Mouse (Mus musculus) embryonic facial prominence, embryonic 14.5 days (tissue): ENCODE results near the gene Fam213b. TPM values are rescaled to one million over a fixed set of nuclear protein-coding genes. Genes with fewer than 3 reads are reported as not detected.

Experiments
- ATAC-seq: fragments of 200-750 bp; cut with Nextera tagmentation; 2 replicates; pipeline ENCODE4 v1.8.0; 2017; ENCODE audit warnings: low read depth, moderate number of reproducible peaks, moderate TSS enrichment
- DNase-seq: peaks from one replicate; pipeline ENCODE4 v3.0.0-alpha.2; 2015; ENCODE audit warnings: low spot score
- H3K27ac ChIP-seq: fragments of 300-500 bp; sonication (generic); replicated peaks from 2 replicates; pipeline ENCODE4 v1.5.1; 2014; ENCODE audit warnings: low read depth, mild to moderate bottlenecking, low read length, moderate library complexity
- H3K27me3 ChIP-seq: fragments of 300-500 bp; sonication (generic); replicated peaks from 2 replicates; pipeline ENCODE4 v1.6.1; 2014; ENCODE audit warnings: low read length; ENCODE audit not compliant: control insufficient read depth, insufficient read depth
- H3K36me3 ChIP-seq: fragments of 300-500 bp; sonication (generic); 2 replicates; pipeline ENCODE4 v1.6.1; 2014; ENCODE audit warnings: low read length, mixed read lengths; ENCODE audit not compliant: control insufficient read depth, insufficient read depth
- H3K4me1 ChIP-seq: fragments of 300-500 bp; sonication (generic); 2 replicates; pipeline ENCODE4 v1.6.1; 2014; ENCODE audit warnings: antibody characterized with exemption, low read length; ENCODE audit not compliant: control insufficient read depth, insufficient read depth
- H3K4me2 ChIP-seq: fragments of 300-500 bp; sonication (generic); 2 replicates; pipeline ENCODE4 v1.6.1; 2014; ENCODE audit warnings: low read depth, mild to moderate bottlenecking, low read length, moderate library complexity, mixed read lengths
- H3K4me3 ChIP-seq: fragments of 300-500 bp; sonication (generic); 2 replicates; pipeline ENCODE4 v1.5.1; 2014; ENCODE audit warnings: low read depth, mild to moderate bottlenecking, low read length
- H3K9ac ChIP-seq: fragments of 300-500 bp; sonication (generic); 2 replicates; pipeline ENCODE4 v1.6.1; 2014; ENCODE audit warnings: low read depth, mild to moderate bottlenecking, low read length, moderate library complexity, mixed read lengths
- H3K9me3 ChIP-seq: fragments of 300-500 bp; sonication (generic); 2 replicates; pipeline ENCODE4 v1.6.1; 2016; ENCODE audit warnings: low read length; ENCODE audit not compliant: control insufficient read depth
- WGBS: fragments of 180-500 bp; shearing (Covaris S2); extraction: QIAGEN DNeasy Blood & Tissue Kit; methylation state at CpG from one replicate; pipeline ENCODE4 v1.1.7; 2014; 5-methylcytosine and 5-hydroxymethylcytosine counted together
- polyA plus RNA-seq: library from polyadenylated mRNA; unstranded; fragments of >200 nt; fragmentation: Nextera tagmentation; extraction: Ambion mirVana; gene quantifications from 2 replicates; pipeline ENCODE4 v1.2.1, GENCODE M21; 2014

Fam213b gene
- polyA plus RNA-seq, 1 experiment from 2014 or later, result 52.1 TPM

DNA sequence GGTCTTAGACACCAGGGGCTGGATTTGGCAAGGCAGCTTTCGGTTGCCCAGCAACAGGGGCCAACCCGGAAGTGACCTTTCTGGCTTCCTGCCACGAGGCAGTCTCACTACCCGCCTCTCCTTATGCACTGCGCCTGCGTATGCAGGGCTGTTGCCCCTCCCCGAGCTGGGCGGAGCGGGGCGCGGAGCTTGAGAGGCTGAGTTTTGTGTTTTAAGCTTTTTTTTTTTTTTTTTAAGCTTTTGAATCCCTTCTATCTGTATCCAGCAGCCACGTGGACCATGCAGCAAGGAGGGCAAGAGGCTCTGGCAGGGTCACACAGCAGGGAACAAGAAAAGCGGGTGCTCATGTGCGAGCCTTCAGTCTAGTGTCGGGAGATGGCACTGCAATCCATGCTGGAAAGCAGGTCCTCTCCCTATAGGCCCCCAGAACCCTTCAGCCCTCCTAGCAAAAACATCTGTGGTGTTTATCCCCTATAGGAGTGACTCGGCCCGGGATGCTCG, 34.6 kb downstream of the Fam213b start:
- no peaks in the 10 kb centered on the region for H3K27me3 ChIP-seq
- H3K4me3 ChIP-seq, result peak overlapping the region; percentile 31
- peaks cover 8% of the 10 kb centered on the region for H3K4me1 ChIP-seq
- H3K36me3 ChIP-seq, result no peaks in the 10 kb centered on the region
- H3K9ac ChIP-seq, result peak overlapping the region; percentile 57
- peak; percentile 94 for ATAC-seq
- H3K27ac ChIP-seq, result peak overlapping the region; percentile 75
- peak overlapping the region; percentile 59 for H3K4me2 ChIP-seq
- peak; percentile 96 for DNase-seq
- WGBS, result 0% methylated on average over 18 of the region's 18 CpGs
- no peaks in the 10 kb centered on the region for H3K9me3 ChIP-seq

- DNase-seq, result no peak
- Histone ChIP-seq H3K36me3 (no peaks in the 10 kb centered on the region), H3K27ac (peak overlapping the region; percentile 75), H3K4me1 (peaks cover 8% of the 10 kb centered on the region), H3K9ac (no peak overlapping the region), H3K9me3 (no peaks in the 10 kb centered on the region), H3K4me2 (no peak overlapping the region), H3K4me3 (no peak overlapping the region), H3K27me3 (no peaks in the 10 kb centered on the region)
- ATAC-seq, result no peak
- WGBS, result 92% methylated on average over 3 of the region's 3 CpGs
Measured at GRCm38 (mm10) chr4:154863436-154863935, 35.4 kb downstream of the Fam213b start.

- 77% methylated on average over 5 of the region's 5 CpGs for WGBS
- no peak overlapping the region for H3K4me3 ChIP-seq
Measured at GRCm38 (mm10) chr4:154861967-154862366, 37.0 kb downstream of the Fam213b start.

GRCm38 (mm10) chr4:154858601-154859000, 40.3 kb downstream of the Fam213b start:
- no peaks in the 10 kb centered on the region for H3K9me3 ChIP-seq
- no peak overlapping the region for H3K27ac ChIP-seq
- no peak for ATAC-seq
- 74% methylated on average over 3 of the region's 3 CpGs for WGBS
- H3K4me1 ChIP-seq, result 0 out of 2 replicates have a peak, but pooled peaks cover 3% of the 10 kb centered on the region
- no peaks in the 10 kb centered on the region for H3K36me3 ChIP-seq
- H3K9ac ChIP-seq, result no peak overlapping the region
- no peak overlapping the region for H3K4me2 ChIP-seq
- no peak for DNase-seq
- H3K4me3 ChIP-seq, result no peak overlapping the region
- peaks cover 40% of the 10 kb centered on the region for H3K27me3 ChIP-seq

More at GRCm38 (mm10) chr4:154861967-154862366, 37.0 kb downstream of the Fam213b start:
- Histone ChIP-seq H3K9me3 (no peaks in the 10 kb centered on the region), H3K9ac (no peak overlapping the region), H3K4me1 (peaks cover 8% of the 10 kb centered on the region), H3K4me2 (no peak overlapping the region), H3K27ac (no peak overlapping the region), H3K27me3 (peaks cover 7% of the 10 kb centered on the region; the same call in 1 of the 2 replicates), H3K36me3 (no peaks in the 10 kb centered on the region)
- ATAC-seq (no peak), DNase-seq (no peak)

DNA sequence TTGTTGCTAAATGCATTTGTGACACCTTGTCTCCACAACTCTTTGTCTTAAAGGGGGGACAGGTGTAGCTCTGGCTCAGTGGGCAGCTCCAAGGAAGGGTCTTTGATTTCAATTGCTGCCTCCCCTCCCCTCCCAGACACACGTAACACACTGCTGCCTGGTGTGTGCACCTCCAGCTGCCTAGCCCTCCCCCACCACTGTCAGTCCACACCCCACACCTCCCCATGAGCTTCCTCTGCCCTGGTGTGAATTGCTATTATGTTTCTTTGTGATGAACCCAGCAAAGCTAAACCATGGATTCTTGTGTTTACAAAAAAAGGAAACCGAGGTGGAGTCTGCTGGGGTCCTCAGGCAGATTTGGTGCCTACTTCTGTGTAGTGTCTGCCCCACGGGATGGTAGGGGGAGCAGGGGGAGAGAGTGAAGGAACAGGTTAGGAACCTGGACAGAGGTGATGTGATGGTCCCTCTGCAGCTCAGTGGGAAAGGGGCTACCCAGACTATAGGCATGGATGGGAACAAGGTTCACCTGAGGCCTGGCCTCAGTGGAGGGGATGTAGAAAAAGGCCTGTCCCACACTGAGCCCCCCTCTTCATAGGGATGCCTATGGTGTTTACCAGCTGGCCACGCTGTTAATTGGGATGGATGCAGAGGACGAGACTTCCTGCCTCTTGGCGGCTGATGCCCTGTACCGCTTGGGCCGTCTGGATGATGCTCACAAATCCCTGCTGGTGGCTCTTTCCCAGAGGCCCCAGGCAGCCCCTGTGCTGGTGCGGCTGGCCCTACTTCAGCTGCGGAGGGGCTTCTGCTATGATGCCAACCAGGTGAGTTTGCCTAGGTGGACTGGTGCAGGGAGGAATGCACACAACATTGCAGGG, 41.3 kb downstream of the Fam213b start:
- Histone ChIP-seq H3K9ac (no peak overlapping the region), H3K36me3 (no peaks in the 10 kb centered on the region), H3K27ac (no peak overlapping the region), H3K4me1 (0 out of 2 replicates have a peak, but pooled peaks cover 3% of the 10 kb centered on the region), H3K4me2 (no peak overlapping the region), H3K27me3 (peaks cover 40% of the 10 kb centered on the region), H3K4me3 (no peak overlapping the region), H3K9me3 (no peaks in the 10 kb centered on the region)
- ATAC-seq, result no peak
- 77% methylated on average over 10 of the region's 10 CpGs for WGBS
- DNase-seq, result no peak

- DNase-seq (no peak), ATAC-seq (no peak)
- peak overlapping the region; percentile 88 for H3K4me2 ChIP-seq
- peak overlapping the region; percentile 52 for H3K4me3 ChIP-seq
- H3K27ac ChIP-seq, result no peak overlapping the region
- peaks cover 40% of the 10 kb centered on the region for H3K27me3 ChIP-seq
- H3K9me3 ChIP-seq, result no peaks in the 10 kb centered on the region
- 0 out of 2 replicates have a peak overlapping the region, but pooled peaks have one; percentile 60 for H3K9ac ChIP-seq
- 0 out of 2 replicates have a peak, but pooled peaks cover 3% of the 10 kb centered on the region for H3K4me1 ChIP-seq
- WGBS, result 85% methylated on average over 7 of the region's 7 CpGs
- no peaks in the 10 kb centered on the region for H3K36me3 ChIP-seq
Measured at GRCm38 (mm10) chr4:154856882-154857281, 42.1 kb downstream of the Fam213b start.

DNA sequence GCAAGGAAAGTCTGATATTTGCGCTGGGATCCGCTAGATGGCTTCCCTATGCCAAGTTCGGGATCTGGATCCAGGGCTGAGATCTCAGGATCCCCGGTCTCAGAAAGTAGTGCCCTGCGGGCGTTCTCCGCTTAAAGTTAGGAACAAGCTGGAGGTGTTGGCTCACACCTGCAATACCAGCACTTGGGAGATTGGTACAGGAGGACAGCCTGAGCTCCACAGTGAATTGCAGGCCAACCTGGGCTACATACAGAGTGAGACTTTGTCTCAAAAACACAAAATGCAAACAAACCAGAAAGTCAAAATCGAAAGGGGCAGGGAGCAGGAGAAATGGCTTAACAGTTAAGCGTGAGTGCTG, 42.5 kb downstream of the Fam213b start:
- Histone ChIP-seq H3K27me3 (peaks cover 40% of the 10 kb centered on the region), H3K27ac (no peak overlapping the region), H3K4me3 (peak overlapping the region; percentile 52), H3K36me3 (no peaks in the 10 kb centered on the region), H3K9ac (peak overlapping the region; percentile 60), H3K4me1 (0 out of 2 replicates have a peak, but pooled peaks cover 3% of the 10 kb centered on the region), H3K9me3 (no peaks in the 10 kb centered on the region), H3K4me2 (peak overlapping the region; percentile 88)
- no peak for DNase-seq
- ATAC-seq, result no peak
- 19% methylated on average over 9 of the region's 9 CpGs for WGBS

- Histone ChIP-seq H3K27ac (no peak overlapping the region), H3K27me3 (peaks cover 40% of the 10 kb centered on the region), H3K4me2 (peak overlapping the region; percentile 88), H3K4me1 (0 out of 2 replicates have a peak, but pooled peaks cover 3% of the 10 kb centered on the region), H3K4me3 (peak overlapping the region; percentile 52), H3K9ac (peak overlapping the region; percentile 60), H3K9me3 (no peaks in the 10 kb centered on the region), H3K36me3 (no peaks in the 10 kb centered on the region)
- 0% methylated on average over 10 of the region's 110 CpGs for WGBS
- ATAC-seq (peak; percentile 95), DNase-seq (peak; percentile 91)
Measured at GRCm38 (mm10) chr4:154855721-154856479, 43.0 kb downstream of the Fam213b start.
